Mouse (Mus musculus) C2C12 (cell line): ENCODE data around the gene Nat9.

Experiments
- CTCF ChIP-seq: IDR thresholded peaks from one replicate; pipeline ENCODE4 v1.5.1; 2011; ENCODE audit not compliant: control insufficient read depth, insufficient read depth, insufficient read length
- FOSL1 ChIP-seq: IDR thresholded peaks from one replicate; pipeline ENCODE4 v1.8.0; 2011; ENCODE audit warnings: mild to moderate bottlenecking, low read length; ENCODE audit not compliant: poor library complexity, insufficient read depth, severe bottlenecking
- USF1 ChIP-seq: IDR thresholded peaks from one replicate; pipeline ENCODE4 v1.6.1; 2011; ENCODE audit warnings: low read depth, mild to moderate bottlenecking, control low read depth, moderate library complexity

DNA sequence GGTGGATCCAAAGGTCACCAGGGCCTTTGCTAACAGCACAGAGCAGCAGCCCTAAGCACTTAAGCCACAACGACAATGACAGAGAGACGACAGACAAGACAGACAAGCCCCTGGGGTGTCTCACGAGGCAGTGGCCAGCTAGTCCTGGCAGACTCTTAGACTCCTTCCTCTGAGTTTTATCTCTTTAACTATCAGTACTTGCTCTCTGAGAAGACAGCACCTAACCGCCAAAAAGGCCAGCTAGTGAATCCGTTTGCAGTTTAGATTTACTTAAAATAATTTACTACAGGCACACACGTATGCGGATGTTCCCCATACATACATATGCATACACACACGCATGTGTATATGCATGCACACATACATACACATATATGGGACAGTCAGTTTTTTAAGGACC is 9.9 kb upstream of the Nat9 start:
- no peak for TF ChIP-seq CTCF
- no peak for TF ChIP-seq USF1
- TF ChIP-seq FOSL1: no peak
